9 mouse cellular contexts compared by ENCODE assay signal in the genomic region with DNA sequence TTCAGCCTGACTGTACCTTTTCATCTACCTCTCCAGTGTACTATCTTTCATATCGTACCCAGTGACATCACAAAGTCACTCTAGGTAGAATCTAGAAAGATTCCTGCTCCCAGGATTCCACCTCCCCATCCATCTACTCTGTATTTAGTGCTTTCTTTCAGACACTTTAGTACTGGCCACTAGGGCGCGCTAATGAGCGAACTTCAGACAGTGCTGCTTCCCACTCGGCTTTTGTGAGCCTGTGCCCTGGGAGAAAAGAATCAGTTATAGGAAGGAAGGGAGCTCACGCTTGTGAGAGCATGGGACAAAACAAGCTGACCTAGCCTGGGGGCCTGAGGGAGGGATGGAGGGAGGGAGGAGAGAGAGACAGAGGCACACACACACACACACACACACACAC.
DNase-seq lines count a peak whose midpoint lies in the region; ATAC-seq lines count a peak whose summit lies in the region.
"Had no signal": no experiment of that assay in that cellular context is flagged by ENCODE, and none has a peak within 500 bp of the region (broad histone marks: within the 10 kb centered on the region; RNA-seq: fewer than 3 reads in every experiment).

No protein-coding gene starts in this region.

- intact Hi-C loops in left cerebral cortex, postnatal 25 days (cut with DNase I) = no loop called here

- no peak overlapping the region for H3K4me2 ChIP-seq in forebrain, embryonic 12.5 days
- H3K4me2 ChIP-seq in embryonic facial prominence, embryonic 11.5 days (ENCODE audit: low read depth, low read length) = no peak overlapping the region
- H3K4me2 ChIP-seq in neural tube, embryonic 11.5 days (ENCODE audit: low read depth) = no peak overlapping the region
- H3K4me2 ChIP-seq: heart, embryonic 13.5 days had no signal

- H3K36me3 ChIP-seq in forebrain, embryonic 10.5 days (replicated peaks) = peaks cover 4% of the 10 kb centered on the region; the same call in 1 of the 2 replicates
- H3K36me3 ChIP-seq in forebrain, embryonic 12.5 days (replicated peaks) = no peaks in the 10 kb centered on the region
- H3K36me3 ChIP-seq in embryonic facial prominence, embryonic 11.5 days (replicated peaks; ENCODE audit: control insufficient read depth, insufficient read depth, low read depth, low read length) = no peaks in the 10 kb centered on the region
- no peaks in the 10 kb centered on the region for H3K36me3 ChIP-seq in neural tube, embryonic 11.5 days (ENCODE audit: control insufficient read depth, insufficient read depth, low read length)

- no peak for ATAC-seq in forebrain, embryonic 12.5 days (ENCODE audit: low FRiP score)
- ATAC-seq in embryonic facial prominence, embryonic 11.5 days (replicated peaks; ENCODE audit: insufficient number of reproducible peaks, low FRiP score, low TSS enrichment, low read depth) = no peak
- ATAC-seq in neural tube, embryonic 11.5 days (ENCODE audit: insufficient read depth, low FRiP score, low TSS enrichment) = no peak

- no peak overlapping the region for H3K9ac ChIP-seq in forebrain, embryonic 12.5 days
- no peak overlapping the region for H3K9ac ChIP-seq in embryonic facial prominence, embryonic 11.5 days (replicated peaks; ENCODE audit: low read length)
- no peak overlapping the region for H3K9ac ChIP-seq in neural tube, embryonic 11.5 days (ENCODE audit: low read length)
- H3K9ac ChIP-seq: heart, embryonic 13.5 days had no signal

- H3K4me3 ChIP-seq in forebrain, embryonic 10.5 days = no peak overlapping the region
- H3K4me3 ChIP-seq in forebrain, embryonic 12.5 days (replicated peaks) = no peak overlapping the region
- no peak overlapping the region for H3K4me3 ChIP-seq in embryonic facial prominence, embryonic 11.5 days (ENCODE audit: low read depth, low read length)
- H3K4me3 ChIP-seq in neural tube, embryonic 11.5 days (ENCODE audit: low read depth, low read length) = no peak overlapping the region
- H3K4me3 ChIP-seq: heart, embryonic 13.5 days had no signal

- WGBS in forebrain, embryonic 10.5 days = 20% methylated on average over 6 of the region's 6 CpGs
- WGBS in forebrain, embryonic 12.5 days = 10% methylated on average over 6 of the region's 6 CpGs
- 24% methylated on average over 6 of the region's 6 CpGs for WGBS in embryonic facial prominence, embryonic 11.5 days
- 21% methylated on average over 6 of the region's 6 CpGs for WGBS in neural tube, embryonic 11.5 days

- H3K9me3 ChIP-seq in forebrain, embryonic 10.5 days = no peaks in the 10 kb centered on the region
- H3K9me3 ChIP-seq in forebrain, embryonic 12.5 days = no peaks in the 10 kb centered on the region
- no peaks in the 10 kb centered on the region for H3K9me3 ChIP-seq in embryonic facial prominence, embryonic 11.5 days (replicated peaks; ENCODE audit: control insufficient read depth, low read length)
- no peaks in the 10 kb centered on the region for H3K9me3 ChIP-seq in neural tube, embryonic 11.5 days (ENCODE audit: control insufficient read depth, low read length)
- H3K9me3 ChIP-seq: heart, embryonic 13.5 days had no signal

- H3K4me1 ChIP-seq in forebrain, embryonic 10.5 days = peaks cover 12% of the 10 kb centered on the region
- H3K4me1 ChIP-seq in forebrain, embryonic 12.5 days = no peaks in the 10 kb centered on the region
- no peaks in the 10 kb centered on the region for H3K4me1 ChIP-seq in embryonic facial prominence, embryonic 11.5 days (ENCODE audit: control insufficient read depth, insufficient read depth, low read length)
- H3K4me1 ChIP-seq in neural tube, embryonic 11.5 days (ENCODE audit: control insufficient read depth, insufficient read depth, low read length) = no peaks in the 10 kb centered on the region
- H3K4me1 ChIP-seq: heart, embryonic 13.5 days had no signal

- peak; percentile 38 for DNase-seq in forebrain, embryonic 10.5 days (ENCODE audit: extremely low spot score, low spot score)
- peak; percentile 24 for DNase-seq in thymus, postnatal 0 days (ENCODE audit: low spot score)
- no peak for DNase-seq in thymus, postnatal 36 days
- DNase-seq in embryonic facial prominence, embryonic 11.5 days (ENCODE audit: low spot score) = peak; percentile 54
- DNase-seq in left cerebral cortex, postnatal 25 days (ENCODE audit: low spot score in 2 of 2) = peak; percentile 33 to 52
- peak; percentile 55 for DNase-seq in neural tube, embryonic 11.5 days (ENCODE audit: low spot score)
- no peak for DNase-seq in urinary bladder, postnatal 36 days (ENCODE audit: low spot score in 2 of 2)

- H3K27me3 ChIP-seq in forebrain, embryonic 10.5 days (ENCODE audit: poor library complexity, severe bottlenecking) = peaks cover 23% of the 10 kb centered on the region
- H3K27me3 ChIP-seq in forebrain, embryonic 12.5 days = no peaks in the 10 kb centered on the region
- H3K27me3 ChIP-seq in embryonic facial prominence, embryonic 11.5 days (ENCODE audit: control insufficient read depth, insufficient read depth, low read length) = no peaks in the 10 kb centered on the region
- H3K27me3 ChIP-seq in neural tube, embryonic 11.5 days (ENCODE audit: control insufficient read depth, insufficient read depth, low read length) = no peaks in the 10 kb centered on the region
- H3K27me3 ChIP-seq: heart, embryonic 13.5 days had no signal

- H3K27ac ChIP-seq in forebrain, embryonic 10.5 days = no peak overlapping the region
- H3K27ac ChIP-seq in forebrain, embryonic 12.5 days = no peak overlapping the region
- no peak overlapping the region for H3K27ac ChIP-seq in embryonic facial prominence, embryonic 11.5 days (replicated peaks; ENCODE audit: low read depth, low read length)
- no peak overlapping the region for H3K27ac ChIP-seq in neural tube, embryonic 11.5 days (ENCODE audit: low read depth, low read length)
- H3K27ac ChIP-seq: heart, embryonic 13.5 days had no signal

Comparison
In these comparisons a context has a peak if more than half of its experiments do, and no peak if none do; other contexts are left out.
1. DNase-seq: peak in forebrain, embryonic 10.5 days (single experiment), thymus, postnatal 0 days (single experiment), embryonic facial prominence, embryonic 11.5 days (single experiment), left cerebral cortex, postnatal 25 days (2 of 2) and neural tube, embryonic 11.5 days (single experiment); none in thymus, postnatal 36 days (0 of 2) and urinary bladder, postnatal 36 days (0 of 2).